Mouse (Mus musculus) lung, postnatal 0 days (tissue): ENCODE measurements around the gene Il4ra. TPM values are rescaled to one million over a fixed set of nuclear protein-coding genes. Genes with fewer than 3 reads are reported as not detected.

Source experiments
- ATAC-seq: fragments of 200-750 bp; cut with Nextera tagmentation; 2 replicates; pipeline ENCODE4 v1.8.0; 2017; ENCODE audit warnings: moderate library complexity
- DNase-seq: peaks from one replicate; pipeline ENCODE4 v3.0.0-alpha.2; 2016; ENCODE audit warnings: low spot score
- H3K27ac ChIP-seq: fragments of 300-500 bp; sonication (generic); 2 replicates; pipeline ENCODE4 v1.5.1; 2014; ENCODE audit warnings: antibody characterized with exemption, mild to moderate bottlenecking, low read length, mixed read lengths
- H3K27me3 ChIP-seq: fragments of 300-500 bp; sonication (generic); replicated peaks from 2 replicates; pipeline ENCODE4 v1.6.1; 2014; ENCODE audit warnings: low read length, mixed read lengths; ENCODE audit not compliant: insufficient read depth
- H3K36me3 ChIP-seq: fragments of 300-500 bp; sonication (generic); 2 replicates; pipeline ENCODE4 v1.6.1; 2014; ENCODE audit warnings: low read length, mixed read lengths; ENCODE audit not compliant: insufficient read depth
- H3K4me1 ChIP-seq: fragments of 300-500 bp; sonication (generic); 2 replicates; pipeline ENCODE4 v1.6.1; 2014; ENCODE audit warnings: antibody characterized with exemption, low read depth, low read length, mixed read lengths; ENCODE audit not compliant: insufficient read depth
- H3K4me2 ChIP-seq: fragments of 300-500 bp; sonication (generic); replicated peaks from 2 replicates; pipeline ENCODE4 v1.6.1; 2014; ENCODE audit warnings: low read depth, mild to moderate bottlenecking, low read length, moderate library complexity, mixed read lengths
- H3K4me3 ChIP-seq: fragments of 300-500 bp; sonication (generic); 2 replicates; pipeline ENCODE4 v1.5.1; 2014; ENCODE audit warnings: low read depth, low read length
- H3K9ac ChIP-seq: fragments of 300-500 bp; sonication (generic); replicated peaks from 2 replicates; pipeline ENCODE4 v1.6.1; 2014; ENCODE audit warnings: low read depth, mild to moderate bottlenecking
- H3K9me3 ChIP-seq: fragments of 300-500 bp; sonication (generic); 2 replicates; pipeline ENCODE4 v1.6.1; 2016; ENCODE audit warnings: low read length, mixed read lengths
- CTCF ChIP-seq: IDR thresholded peaks from 2 replicates; pipeline ENCODE4 v1.5.1; 2016; ENCODE audit warnings: antibody characterized with exemption, mild to moderate bottlenecking
- EP300 ChIP-seq: IDR thresholded peaks from 2 replicates; pipeline ENCODE4 v1.6.1; 2016; ENCODE audit warnings: antibody characterized with exemption, mild to moderate bottlenecking, control low read depth
- WGBS: fragments of 180-500 bp; shearing (Covaris S2); extraction: QIAGEN DNeasy Blood & Tissue Kit; methylation state at CpG from one replicate; pipeline ENCODE4 v1.1.7; 2014; 5-methylcytosine and 5-hydroxymethylcytosine counted together
- polyA plus RNA-seq: library from polyadenylated mRNA; unstranded; fragments of >200 nt; fragmentation: Nextera tagmentation; extraction: Ambion mirVana; gene quantifications from 2 replicates; pipeline ENCODE4 v1.2.1, GENCODE M21; 2015

Il4ra gene
- polyA plus RNA-seq, 1 experiment from 2014 or later = 29.7 TPM

GRCm38 (mm10) chr7:125608183-125608688 is 56.3 kb downstream of the Il4ra start:
- Histone ChIP-seq H3K4me1 (0 out of 2 replicates have a peak, but pooled peaks cover 3% of the 10 kb centered on the region), H3K4me3 (no peak overlapping the region), H3K4me2 (no peak overlapping the region), H3K36me3 (no peaks in the 10 kb centered on the region), H3K9ac (no peak overlapping the region), H3K27ac (no peak overlapping the region), H3K9me3 (no peaks in the 10 kb centered on the region), H3K27me3 (no peaks in the 10 kb centered on the region)
- TF ChIP-seq CTCF (no peak), EP300 (no peak)
- ATAC-seq (no peak), DNase-seq (no peak)
- WGBS = 84% methylated on average over 4 of the region's 4 CpGs

DNA sequence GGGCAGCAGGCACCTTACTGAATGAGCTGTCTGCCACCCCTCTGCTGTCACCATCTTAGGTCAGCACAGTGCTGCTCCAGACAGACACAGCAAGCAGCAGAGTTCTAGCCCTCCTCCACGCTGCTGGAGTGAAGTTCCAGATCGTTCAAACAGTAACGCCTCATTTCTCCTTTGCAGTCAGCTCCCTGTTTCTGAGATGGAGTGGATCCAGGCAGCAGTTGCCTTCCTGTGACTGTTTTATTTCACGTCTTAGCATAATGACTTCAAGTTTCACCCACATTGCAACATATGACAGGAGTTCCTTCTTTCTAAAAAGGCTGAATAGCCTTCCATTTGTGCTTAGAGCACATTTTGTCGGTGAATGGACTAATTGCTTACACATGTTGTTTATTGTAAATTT is 61.7 kb downstream of the Il4ra start:
- WGBS = 57% methylated on average over 5 of the region's 5 CpGs

DNA sequence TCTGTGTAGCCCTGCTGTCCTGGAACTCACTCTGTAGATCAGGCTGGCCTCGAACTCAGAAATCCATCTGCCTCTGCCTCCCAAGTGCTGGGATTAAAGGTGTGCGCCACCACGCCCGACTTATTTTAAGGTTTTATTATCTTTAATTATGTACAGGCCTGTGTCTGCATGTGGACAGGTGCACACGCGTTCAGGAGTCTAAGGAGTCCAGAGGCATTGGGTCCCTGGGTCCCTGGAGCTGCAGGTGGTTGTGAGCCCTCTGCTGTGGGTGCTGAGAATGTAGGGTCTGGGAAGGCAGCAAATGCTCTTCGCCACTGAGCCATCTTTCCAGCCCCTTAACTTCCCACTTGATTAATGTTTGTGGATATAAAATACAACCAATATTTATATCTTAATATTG is 63.5 kb downstream of the Il4ra start:
- ATAC-seq = no peak
- TF ChIP-seq CTCF = no peak
- TF ChIP-seq EP300 = no peak
- no peak for DNase-seq
- no peaks in the 10 kb centered on the region for H3K27me3 ChIP-seq
- no peak overlapping the region for H3K27ac ChIP-seq
- no peaks in the 10 kb centered on the region for H3K9me3 ChIP-seq
- H3K9ac ChIP-seq = no peak overlapping the region
- H3K4me3 ChIP-seq = no peak overlapping the region
- H3K36me3 ChIP-seq = no peaks in the 10 kb centered on the region
- 83% methylated on average over 7 of the region's 7 CpGs for WGBS
- no peaks in the 10 kb centered on the region for H3K4me1 ChIP-seq
- H3K4me2 ChIP-seq = no peak overlapping the region

More for the DNA sequence above, 61.7 kb downstream of the Il4ra start:
- Histone ChIP-seq H3K9me3 (no peaks in the 10 kb centered on the region), H3K27ac (no peak overlapping the region), H3K4me3 (no peak overlapping the region), H3K9ac (no peak overlapping the region), H3K4me2 (no peak overlapping the region), H3K36me3 (no peaks in the 10 kb centered on the region), H3K4me1 (no peaks in the 10 kb centered on the region), H3K27me3 (no peaks in the 10 kb centered on the region)
- DNase-seq (peak; percentile 19), ATAC-seq (no peak)
- no peak for TF ChIP-seq CTCF
- TF ChIP-seq EP300 = no peak

DNA sequence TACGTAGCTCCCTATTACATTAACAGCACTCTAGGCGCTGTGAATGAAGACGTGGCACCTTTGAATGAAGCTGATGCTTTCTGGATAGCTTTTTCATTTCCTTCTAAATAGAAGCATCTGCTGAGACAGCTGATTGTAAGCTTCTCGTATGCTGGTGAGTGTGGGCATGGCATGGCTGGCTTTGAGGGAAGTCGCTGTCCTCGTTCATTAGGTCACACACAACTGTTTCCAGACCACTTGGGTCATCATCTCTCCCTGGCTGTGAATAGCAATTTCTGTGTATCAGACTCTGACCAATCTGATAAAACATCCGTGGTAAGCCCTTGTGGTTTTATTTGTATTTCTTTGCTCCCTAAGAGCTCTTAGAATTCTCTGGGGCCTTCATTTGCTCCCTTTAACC is 66.1 kb downstream of the Il4ra start:
- Histone ChIP-seq H3K27me3 (no peaks in the 10 kb centered on the region), H3K36me3 (no peaks in the 10 kb centered on the region), H3K27ac (no peak overlapping the region), H3K9me3 (no peaks in the 10 kb centered on the region), H3K9ac (no peak overlapping the region), H3K4me1 (peaks cover 6% of the 10 kb centered on the region; the same call in 1 of the 2 replicates), H3K4me3 (no peak overlapping the region), H3K4me2 (no peak overlapping the region)
- 68% methylated on average over 7 of the region's 7 CpGs for WGBS
- ATAC-seq (no peak), DNase-seq (no peak)
- no peak for TF ChIP-seq EP300
- TF ChIP-seq CTCF = no peak

DNA sequence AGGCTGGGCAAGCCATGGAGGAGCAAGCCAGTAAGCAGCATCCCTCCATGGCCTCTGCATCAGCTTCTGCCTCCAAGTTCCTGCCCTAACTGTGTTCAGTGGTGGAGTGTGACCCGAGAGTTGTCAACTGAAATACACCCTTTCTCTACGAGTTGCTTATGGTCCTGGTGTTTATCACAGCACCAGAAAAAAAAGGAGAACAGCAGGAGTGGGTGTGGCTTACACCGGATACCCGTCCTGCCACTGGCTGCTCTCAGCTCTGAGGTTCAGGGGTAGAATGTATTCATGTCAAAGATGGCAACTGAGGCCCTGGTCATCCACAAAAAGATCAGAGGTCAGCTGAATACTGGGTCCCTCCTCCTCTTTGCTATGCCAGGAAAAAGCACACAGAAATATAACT is 68.2 kb downstream of the Il4ra start:
- 59% methylated on average over 4 of the region's 4 CpGs for WGBS
- DNase-seq (no peak), ATAC-seq (no peak)
- no peak overlapping the region for H3K4me3 ChIP-seq
- no peaks in the 10 kb centered on the region for H3K9me3 ChIP-seq
- no peaks in the 10 kb centered on the region for H3K36me3 ChIP-seq
- TF ChIP-seq CTCF = no peak
- H3K27me3 ChIP-seq = no peaks in the 10 kb centered on the region
- no peak overlapping the region for H3K27ac ChIP-seq
- H3K4me2 ChIP-seq = no peak overlapping the region
- peaks cover 6% of the 10 kb centered on the region; the same call in 1 of the 2 replicates for H3K4me1 ChIP-seq
- no peak overlapping the region for H3K9ac ChIP-seq

DNA sequence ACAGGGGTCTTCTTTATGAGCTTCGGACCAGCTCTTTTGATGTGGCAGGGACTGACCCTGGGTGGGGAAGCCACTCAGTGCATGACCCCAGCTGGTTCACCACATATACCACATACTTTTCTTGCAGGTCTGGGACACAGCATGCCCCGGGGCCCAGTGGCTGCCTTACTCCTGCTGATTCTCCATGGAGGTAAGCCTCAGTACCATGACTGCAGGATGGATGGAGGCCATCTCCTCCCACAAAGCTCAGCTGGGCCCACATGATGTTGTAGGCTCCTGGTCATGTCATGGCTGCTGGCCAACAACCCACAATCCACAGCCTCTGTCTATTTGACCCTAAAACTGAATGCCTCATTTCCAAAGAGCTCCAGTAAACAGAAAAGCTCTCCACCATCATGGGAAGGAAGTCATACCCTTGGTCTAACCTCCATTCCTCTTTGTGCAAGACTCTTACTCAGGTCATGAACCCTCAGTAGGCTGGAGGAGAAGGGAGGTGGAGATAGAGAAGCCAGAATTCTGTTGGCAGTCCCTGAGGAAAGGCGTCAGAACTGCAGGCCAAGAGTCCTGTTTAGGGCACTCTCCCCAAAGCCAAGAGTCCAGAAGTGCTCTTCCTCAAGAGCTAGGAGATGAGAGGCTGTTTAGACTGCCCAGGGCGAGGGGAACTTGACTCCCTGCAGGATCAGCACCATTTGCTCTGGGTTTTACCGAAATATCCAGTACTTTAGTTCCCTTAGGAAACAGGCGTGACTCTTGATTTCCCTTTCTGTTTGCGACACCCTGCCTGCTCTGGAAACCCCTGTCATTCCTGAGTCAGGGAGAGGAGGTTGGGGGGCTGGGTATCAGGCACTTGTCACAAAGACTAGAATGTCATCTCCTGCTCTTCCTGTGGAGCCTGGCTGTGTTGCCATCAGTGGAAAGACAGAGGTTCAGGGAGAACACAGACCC is 71.1 kb downstream of the Il4ra start:
- Histone ChIP-seq H3K4me2 (no peak overlapping the region), H3K27ac (no peak overlapping the region), H3K36me3 (no peaks in the 10 kb centered on the region), H3K9ac (no peak overlapping the region), H3K9me3 (no peaks in the 10 kb centered on the region), H3K27me3 (no peaks in the 10 kb centered on the region), H3K4me3 (no peak overlapping the region), H3K4me1 (peaks cover 6% of the 10 kb centered on the region; the same call in 1 of the 2 replicates)
- 39% methylated on average over 7 of the region's 7 CpGs for WGBS
- peak; percentile 72 for ATAC-seq
- peak; percentile 55 for DNase-seq
- no peak for TF ChIP-seq CTCF
- TF ChIP-seq EP300 = no peak
